Mouse (Mus musculus): Measurements from ENCODE around the gene Catspere2.

The Catspere2 gene

GRCm38 (mm10) chr1:178219166-178220077 is 236.2 kb downstream of the Catspere2 start:
- DNase-seq = no peak
